Mouse (Mus musculus): Measurements from ENCODE around the gene Cpped1. TPM values are rescaled to one million over a fixed set of nuclear protein-coding genes. Genes with fewer than 3 reads are reported as not detected.

Cpped1 gene
- polyA plus RNA-seq, 1 experiment from 2014 or later: 37.3 TPM

GRCm38 (mm10) chr16:11824385-11824784 lies 84.9 kb downstream of the Cpped1 start:
- ATAC-seq (replicated peaks; ENCODE audit: extremely low read depth, insufficient read depth, low FRiP score): no peak
- no peak overlapping the region for H3K4me3 ChIP-seq (ENCODE audit: low read length)
- H3K27ac ChIP-seq (ENCODE audit: low read length): no peak overlapping the region
- WGBS: 85% methylated on average over 8 of the region's 8 CpGs
- no peak overlapping the region for H3K4me2 ChIP-seq (ENCODE audit: low read depth, low read length)
- H3K36me3 ChIP-seq (ENCODE audit: control insufficient read depth, insufficient read depth): peaks cover 9% of the 10 kb centered on the region; the same call in 1 of the 2 replicates
- no peaks in the 10 kb centered on the region for H3K9me3 ChIP-seq (replicated peaks; ENCODE audit: control insufficient read depth, low read length)
- no peaks in the 10 kb centered on the region for H3K4me1 ChIP-seq (ENCODE audit: control insufficient read depth, insufficient read depth, low read length)
- no peaks in the 10 kb centered on the region for H3K27me3 ChIP-seq (ENCODE audit: control insufficient read depth, insufficient read depth, low read length)
- H3K9ac ChIP-seq (ENCODE audit: low read length): no peak overlapping the region

GRCm38 (mm10) chr16:11820791-11821190 lies 88.5 kb downstream of the Cpped1 start:
- WGBS: 80% methylated on average over 7 of the region's 7 CpGs
- Histone ChIP-seq H3K4me2 (ENCODE audit: low read depth, low read length) (no peak overlapping the region), H3K9me3 (replicated peaks; ENCODE audit: control insufficient read depth, low read length) (no peaks in the 10 kb centered on the region), H3K36me3 (ENCODE audit: control insufficient read depth, insufficient read depth) (no peaks in the 10 kb centered on the region; the same call in 1 of the 2 replicates), H3K27me3 (ENCODE audit: control insufficient read depth, insufficient read depth, low read length) (no peaks in the 10 kb centered on the region), H3K9ac (ENCODE audit: low read length) (no peak overlapping the region), H3K4me3 (ENCODE audit: low read length) (no peak overlapping the region), H3K4me1 (ENCODE audit: control insufficient read depth, insufficient read depth, low read length) (no peaks in the 10 kb centered on the region), H3K27ac (ENCODE audit: low read length) (no peak overlapping the region)
- no peak for ATAC-seq (replicated peaks; ENCODE audit: extremely low read depth, insufficient read depth, low FRiP score)

- no peaks in the 10 kb centered on the region for H3K4me1 ChIP-seq (ENCODE audit: control insufficient read depth, insufficient read depth, low read length)
- no peak overlapping the region for H3K4me2 ChIP-seq (ENCODE audit: low read depth, low read length)
- H3K4me3 ChIP-seq (ENCODE audit: low read length): no peak overlapping the region
- 78% methylated on average over 10 of the region's 10 CpGs for WGBS
- no peak overlapping the region for H3K27ac ChIP-seq (ENCODE audit: low read length)
- no peaks in the 10 kb centered on the region for H3K9me3 ChIP-seq (replicated peaks; ENCODE audit: control insufficient read depth, low read length)
- no peak overlapping the region for H3K9ac ChIP-seq (ENCODE audit: low read length)
- no peaks in the 10 kb centered on the region for H3K27me3 ChIP-seq (ENCODE audit: control insufficient read depth, insufficient read depth, low read length)
- no peak for ATAC-seq (replicated peaks; ENCODE audit: extremely low read depth, insufficient read depth, low FRiP score)
- H3K36me3 ChIP-seq (ENCODE audit: control insufficient read depth, insufficient read depth): no peaks in the 10 kb centered on the region; the same call in 1 of the 2 replicates
Observed at GRCm38 (mm10) chr16:11814935-11815650, 94.2 kb downstream of the Cpped1 start.

GRCm38 (mm10) chr16:11812119-11812518 lies 97.1 kb downstream of the Cpped1 start:
- Histone ChIP-seq H3K4me3 (ENCODE audit: low read length) (no peak overlapping the region), H3K4me1 (ENCODE audit: control insufficient read depth, insufficient read depth, low read length) (no peaks in the 10 kb centered on the region), H3K9me3 (replicated peaks; ENCODE audit: control insufficient read depth, low read length) (no peaks in the 10 kb centered on the region), H3K27ac (ENCODE audit: low read length) (no peak overlapping the region), H3K27me3 (ENCODE audit: control insufficient read depth, insufficient read depth, low read length) (no peaks in the 10 kb centered on the region), H3K9ac (ENCODE audit: low read length) (no peak overlapping the region), H3K36me3 (ENCODE audit: control insufficient read depth, insufficient read depth) (no peaks in the 10 kb centered on the region; the same call in 1 of the 2 replicates), H3K4me2 (ENCODE audit: low read depth, low read length) (no peak overlapping the region)
- 78% methylated on average over 8 of the region's 8 CpGs for WGBS
- ATAC-seq (replicated peaks; ENCODE audit: extremely low read depth, insufficient read depth, low FRiP score): no peak

- Histone ChIP-seq H3K9me3 (replicated peaks; ENCODE audit: control insufficient read depth, low read length) (no peaks in the 10 kb centered on the region), H3K4me2 (ENCODE audit: low read depth, low read length) (no peak overlapping the region), H3K27me3 (ENCODE audit: control insufficient read depth, insufficient read depth, low read length) (no peaks in the 10 kb centered on the region), H3K9ac (ENCODE audit: low read length) (no peak overlapping the region), H3K4me3 (ENCODE audit: low read length) (no peak overlapping the region), H3K27ac (ENCODE audit: low read length) (no peak overlapping the region), H3K36me3 (ENCODE audit: control insufficient read depth, insufficient read depth) (no peaks in the 10 kb centered on the region), H3K4me1 (ENCODE audit: control insufficient read depth, insufficient read depth, low read length) (no peaks in the 10 kb centered on the region)
- no peak for ATAC-seq (replicated peaks; ENCODE audit: extremely low read depth, insufficient read depth, low FRiP score)
- 66% methylated on average over 8 of the region's 8 CpGs for WGBS
Observed at GRCm38 (mm10) chr16:11809615-11810014, 99.6 kb downstream of the Cpped1 start.

GRCm38 (mm10) chr16:11801960-11802539 lies 107.2 kb downstream of the Cpped1 start:
- Histone ChIP-seq H3K4me3 (ENCODE audit: low read length) (no peak overlapping the region), H3K9ac (ENCODE audit: low read length) (no peak overlapping the region), H3K27ac (ENCODE audit: low read length) (no peak overlapping the region), H3K9me3 (replicated peaks; ENCODE audit: control insufficient read depth, low read length) (no peaks in the 10 kb centered on the region), H3K36me3 (ENCODE audit: control insufficient read depth, insufficient read depth) (peaks cover 11% of the 10 kb centered on the region), H3K27me3 (ENCODE audit: control insufficient read depth, insufficient read depth, low read length) (no peaks in the 10 kb centered on the region), H3K4me1 (ENCODE audit: control insufficient read depth, insufficient read depth, low read length) (0 out of 2 replicates have a peak, but pooled peaks cover 2% of the 10 kb centered on the region), H3K4me2 (ENCODE audit: low read depth, low read length) (no peak overlapping the region)
- 83% methylated on average over 7 of the region's 7 CpGs for WGBS
- ATAC-seq (replicated peaks; ENCODE audit: extremely low read depth, insufficient read depth, low FRiP score): no peak

GRCm38 (mm10) chr16:11795758-11796460 lies 113.3 kb downstream of the Cpped1 start:
- H3K4me1 ChIP-seq (ENCODE audit: control insufficient read depth, insufficient read depth, low read length): 0 out of 2 replicates have a peak, but pooled peaks cover 5% of the 10 kb centered on the region
- H3K27me3 ChIP-seq (ENCODE audit: control insufficient read depth, insufficient read depth, low read length): no peaks in the 10 kb centered on the region
- WGBS: 51% methylated on average over 7 of the region's 7 CpGs
- 0 out of 2 replicates have a peak, but pooled peaks cover 4% of the 10 kb centered on the region for H3K9me3 ChIP-seq (replicated peaks; ENCODE audit: control insufficient read depth, low read length)
- H3K4me3 ChIP-seq (ENCODE audit: low read length): no peak overlapping the region
- no peak overlapping the region for H3K27ac ChIP-seq (ENCODE audit: low read length)
- no peak overlapping the region for H3K9ac ChIP-seq (ENCODE audit: low read length)
- H3K36me3 ChIP-seq (ENCODE audit: control insufficient read depth, insufficient read depth): no peaks in the 10 kb centered on the region
- H3K4me2 ChIP-seq (ENCODE audit: low read depth, low read length): no peak overlapping the region
- no peak for ATAC-seq (replicated peaks; ENCODE audit: extremely low read depth, insufficient read depth, low FRiP score)

GRCm38 (mm10) chr16:11794628-11795027 lies 114.6 kb downstream of the Cpped1 start:
- Histone ChIP-seq H3K4me3 (ENCODE audit: low read length) (no peak overlapping the region), H3K27ac (ENCODE audit: low read length) (no peak overlapping the region), H3K36me3 (ENCODE audit: control insufficient read depth, insufficient read depth) (no peaks in the 10 kb centered on the region), H3K9me3 (replicated peaks; ENCODE audit: control insufficient read depth, low read length) (0 out of 2 replicates have a peak, but pooled peaks cover 4% of the 10 kb centered on the region), H3K27me3 (ENCODE audit: control insufficient read depth, insufficient read depth, low read length) (no peaks in the 10 kb centered on the region), H3K9ac (ENCODE audit: low read length) (no peak overlapping the region), H3K4me2 (ENCODE audit: low read depth, low read length) (no peak overlapping the region), H3K4me1 (ENCODE audit: control insufficient read depth, insufficient read depth, low read length) (0 out of 2 replicates have a peak, but pooled peaks cover 5% of the 10 kb centered on the region)
- 77% methylated on average over 4 of the region's 4 CpGs for WGBS
- no peak for ATAC-seq (replicated peaks; ENCODE audit: extremely low read depth, insufficient read depth, low FRiP score)

- 51% methylated on average over 2 of the region's 2 CpGs for WGBS
- no peak overlapping the region for H3K9ac ChIP-seq (ENCODE audit: low read length)
- H3K27ac ChIP-seq (ENCODE audit: low read length): no peak overlapping the region
- no peak for ATAC-seq (replicated peaks; ENCODE audit: extremely low read depth, insufficient read depth, low FRiP score)
- no peaks in the 10 kb centered on the region for H3K36me3 ChIP-seq (ENCODE audit: control insufficient read depth, insufficient read depth)
- H3K4me3 ChIP-seq (ENCODE audit: low read length): no peak overlapping the region
- H3K4me1 ChIP-seq (ENCODE audit: control insufficient read depth, insufficient read depth, low read length): 0 out of 2 replicates have a peak, but pooled peaks cover 5% of the 10 kb centered on the region
- no peak overlapping the region for H3K4me2 ChIP-seq (ENCODE audit: low read depth, low read length)
- H3K27me3 ChIP-seq (ENCODE audit: control insufficient read depth, insufficient read depth, low read length): no peaks in the 10 kb centered on the region
- 0 out of 2 replicates have a peak, but pooled peaks cover 4% of the 10 kb centered on the region for H3K9me3 ChIP-seq (replicated peaks; ENCODE audit: control insufficient read depth, low read length)
Observed at GRCm38 (mm10) chr16:11793391-11793790, 115.9 kb downstream of the Cpped1 start.
